Mouse (Mus musculus) liver, embryonic 12.5 days (tissue): ENCODE results near the gene Noa1. TPM values are rescaled to one million over a fixed set of nuclear protein-coding genes. Genes with fewer than 3 reads are reported as not detected.
A peak's percentile ranks its signal among the peaks of the same experiment; 100 is the strongest.

Experiments used
- ATAC-seq: fragments of 200-750 bp; cut with Nextera tagmentation; 2 replicates; pipeline ENCODE4 v1.8.0; 2017; ENCODE audit warnings: moderate number of reproducible peaks, mild to moderate bottlenecking, moderate library complexity
- H3K27ac ChIP-seq: fragments of 300-500 bp; sonication (generic); 2 replicates; pipeline ENCODE4 v1.5.1; 2016; ENCODE audit warnings: mild to moderate bottlenecking
- H3K27me3 ChIP-seq: fragments of 300-500 bp; sonication (generic); replicated peaks from 2 replicates; pipeline ENCODE4 v1.6.1; 2016; ENCODE audit warnings: mild to moderate bottlenecking, moderate library complexity
- H3K36me3 ChIP-seq: fragments of 300-500 bp; sonication (generic); 2 replicates; pipeline ENCODE4 v1.6.1; 2016; ENCODE audit warnings: mild to moderate bottlenecking, moderate library complexity
- H3K4me1 ChIP-seq: fragments of 300-500 bp; sonication (generic); 2 replicates; pipeline ENCODE4 v1.6.1; 2016
- H3K4me2 ChIP-seq: fragments of 300-500 bp; sonication (generic); 2 replicates; pipeline ENCODE4 v1.6.1; 2016; ENCODE audit warnings: mild to moderate bottlenecking, moderate library complexity
- H3K4me3 ChIP-seq: fragments of 300-500 bp; sonication (generic); 2 replicates; pipeline ENCODE4 v1.5.1; 2016; ENCODE audit warnings: mild to moderate bottlenecking, moderate library complexity
- H3K9ac ChIP-seq: fragments of 300-500 bp; sonication (generic); 2 replicates; pipeline ENCODE4 v1.6.1; 2016; ENCODE audit warnings: mild to moderate bottlenecking, moderate library complexity
- H3K9me3 ChIP-seq: fragments of 300-500 bp; sonication (generic); replicated peaks from 2 replicates; pipeline ENCODE4 v1.6.1; 2016; ENCODE audit warnings: mild to moderate bottlenecking, moderate library complexity
- WGBS: fragments of 180-500 bp; shearing (Covaris S2); methylation state at CpG from one replicate; pipeline ENCODE4 v1.1.7; 2016; ENCODE audit not compliant: insufficient replicate concordance; 5-methylcytosine and 5-hydroxymethylcytosine counted together
- polyA plus RNA-seq: library from polyadenylated mRNA; unstranded; fragments of >200 nt; fragmentation: Nextera tagmentation; extraction: Ambion mirVana; gene quantifications from 2 replicates; pipeline ENCODE4 v1.2.1, GENCODE M21; 2016

Noa1 gene
- polyA plus RNA-seq, 1 experiment from 2014 or later = 44.9 TPM

DNA sequence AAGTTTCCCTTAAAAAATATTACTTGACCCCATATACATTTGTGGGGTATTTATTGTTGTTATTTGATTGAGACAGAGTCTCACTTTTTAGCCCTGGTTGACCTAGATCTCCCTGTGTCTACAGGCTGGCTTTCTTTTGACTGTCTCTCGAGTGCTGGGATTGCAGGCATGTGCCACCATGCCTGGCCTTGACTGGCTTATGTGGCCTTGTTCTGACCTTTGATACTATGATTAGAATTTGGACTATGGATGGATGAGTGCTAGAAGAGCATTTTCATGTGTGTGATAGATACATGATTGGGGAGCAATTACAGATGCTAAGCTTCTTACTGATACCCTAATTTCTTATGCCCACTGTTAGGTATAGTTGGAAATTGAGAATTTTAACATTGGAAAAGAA is 15.1 kb upstream of the Noa1 start:
- Histone ChIP-seq H3K9me3 (no peaks in the 10 kb centered on the region), H3K9ac (no peak overlapping the region), H3K4me2 (no peak overlapping the region), H3K36me3 (peaks cover 98% of the 10 kb centered on the region), H3K27ac (no peak overlapping the region), H3K27me3 (no peaks in the 10 kb centered on the region), H3K4me3 (no peak overlapping the region), H3K4me1 (no peaks in the 10 kb centered on the region)
- ATAC-seq = no peak
- WGBS = 80% methylated on average over 1 of the region's 1 CpGs

DNA sequence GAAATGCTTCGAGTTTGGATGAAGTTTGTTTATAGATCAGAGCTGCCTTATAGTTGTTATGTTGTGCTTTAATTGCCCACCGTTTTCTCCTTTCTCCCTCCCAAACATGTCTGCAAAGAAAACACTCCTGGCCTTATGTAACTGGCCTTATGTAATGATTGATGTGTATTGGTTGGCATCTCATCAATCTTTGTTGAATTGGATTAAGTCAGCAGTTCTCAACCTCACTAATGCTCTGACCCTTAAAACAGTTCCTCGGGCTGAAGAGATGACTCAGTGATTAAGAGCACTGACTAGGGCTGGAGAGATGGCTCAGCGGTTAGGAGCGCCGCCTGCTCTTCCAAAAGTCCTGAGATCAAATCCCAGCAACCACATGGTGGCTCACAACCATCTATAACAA is 5.1 kb upstream of the Noa1 start:
- no peaks in the 10 kb centered on the region for H3K27me3 ChIP-seq
- H3K36me3 ChIP-seq = peaks cover 74% of the 10 kb centered on the region
- H3K4me1 ChIP-seq = peaks cover 16% of the 10 kb centered on the region
- 81% methylated on average over 6 of the region's 6 CpGs for WGBS
- H3K4me2 ChIP-seq = no peak overlapping the region
- ATAC-seq = no peak
- no peak overlapping the region for H3K4me3 ChIP-seq
- H3K9ac ChIP-seq = no peak overlapping the region
- no peak overlapping the region for H3K27ac ChIP-seq
- H3K9me3 ChIP-seq = no peaks in the 10 kb centered on the region

- no peak for ATAC-seq
- Histone ChIP-seq H3K4me2 (no peak overlapping the region), H3K27ac (no peak overlapping the region), H3K27me3 (no peaks in the 10 kb centered on the region), H3K9ac (no peak overlapping the region), H3K9me3 (no peaks in the 10 kb centered on the region), H3K4me3 (no peak overlapping the region), H3K4me1 (peaks cover 16% of the 10 kb centered on the region), H3K36me3 (peaks cover 67% of the 10 kb centered on the region)
- 91% methylated on average over 4 of the region's 4 CpGs for WGBS
Observed at GRCm38 (mm10) chr5:77314206-77314605, 4.3 kb upstream of the Noa1 start.

DNA sequence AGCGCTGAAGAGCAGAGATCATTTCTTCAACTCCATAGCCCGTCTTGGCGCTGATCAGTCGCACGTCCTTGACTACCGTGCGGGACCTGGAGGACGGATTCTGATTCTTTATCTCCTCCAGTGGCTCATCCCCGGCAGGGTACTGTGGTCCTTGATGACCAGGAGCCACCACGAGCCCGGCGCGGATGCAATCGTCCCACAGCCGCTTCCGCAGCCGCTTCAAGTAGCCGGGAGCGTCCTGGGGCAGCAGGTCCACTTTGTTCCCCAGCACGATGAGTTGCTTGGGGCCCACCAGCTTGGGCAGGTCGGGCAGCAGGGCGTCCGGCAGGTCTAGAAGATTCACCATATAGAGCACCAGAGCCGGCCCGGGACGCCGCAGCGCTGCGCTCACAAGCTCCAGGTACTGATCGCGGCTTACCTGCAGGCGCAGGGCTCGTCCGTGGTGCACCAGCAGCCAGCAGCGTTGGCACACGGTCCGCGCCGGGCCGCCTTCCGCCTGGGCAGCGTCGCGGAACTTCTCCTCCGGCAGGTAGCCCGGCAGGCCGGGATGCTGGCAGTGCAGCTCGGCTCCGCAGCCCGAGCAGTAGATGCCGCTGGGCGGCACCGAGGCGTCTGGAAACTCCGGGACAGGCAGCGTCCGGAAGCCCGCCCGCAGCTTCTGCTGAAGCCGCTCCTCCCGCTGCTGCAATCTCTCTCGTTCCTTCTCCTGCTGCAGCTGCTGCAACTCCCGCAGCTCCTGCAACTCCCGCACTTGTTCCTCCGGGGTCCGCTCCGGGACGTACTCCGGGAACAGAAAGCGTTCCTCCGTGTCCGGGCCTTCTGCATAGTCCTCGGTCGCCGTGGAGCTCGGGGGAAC is 605 bp downstream of the Noa1 start:
- peak overlapping the region; percentile 85 for H3K4me3 ChIP-seq
- peaks cover 39% of the 10 kb centered on the region for H3K4me1 ChIP-seq
- no peaks in the 10 kb centered on the region for H3K9me3 ChIP-seq
- peak overlapping the region; percentile 83 for H3K9ac ChIP-seq
- peak; percentile 17 for ATAC-seq
- H3K36me3 ChIP-seq = peaks cover 52% of the 10 kb centered on the region
- under 1% methylated on average over 76 of the region's 76 CpGs for WGBS
- H3K4me2 ChIP-seq = peak overlapping the region; percentile 95
- H3K27me3 ChIP-seq = no peaks in the 10 kb centered on the region
- H3K27ac ChIP-seq = peak overlapping the region; percentile 90

- peak overlapping the region; percentile 70 for H3K27ac ChIP-seq
Observed at GRCm38 (mm10) chr5:77307821-77308553, 1.9 kb downstream of the Noa1 start.

DNA sequence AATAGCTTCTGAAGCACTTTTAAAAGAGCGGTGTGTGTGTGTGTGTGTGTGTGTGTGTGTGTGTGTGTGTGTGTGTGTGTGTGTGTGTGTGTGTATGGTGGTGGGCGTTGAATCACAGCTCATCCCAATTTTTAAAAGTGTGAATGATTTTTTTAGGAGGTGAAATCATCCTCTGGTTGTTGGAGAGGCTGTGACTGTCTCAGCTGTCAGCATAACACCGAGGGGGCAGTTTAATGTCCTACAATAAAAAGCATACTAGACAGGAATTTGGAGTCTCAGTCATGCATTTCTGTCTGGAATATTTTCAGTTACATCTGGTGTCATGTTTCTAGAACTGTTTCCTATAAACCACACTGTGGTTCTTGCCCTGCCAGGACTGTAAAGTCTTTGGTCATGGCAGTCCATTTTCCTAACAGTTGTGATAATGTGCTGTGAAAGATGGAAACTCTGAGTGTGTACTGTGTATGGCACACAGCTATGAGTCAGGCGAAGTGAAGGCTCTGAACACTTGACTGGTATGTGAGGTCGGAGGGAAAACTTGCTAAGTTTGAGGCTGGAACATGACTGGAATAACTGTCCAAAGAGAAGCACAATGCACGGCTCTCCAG is 8.5 kb downstream of the Noa1 start:
- H3K4me1 ChIP-seq = no peaks in the 10 kb centered on the region
- no peak for ATAC-seq
- no peak overlapping the region for H3K27ac ChIP-seq
- H3K9ac ChIP-seq = no peak overlapping the region
- H3K4me2 ChIP-seq = no peak overlapping the region
- no peak overlapping the region for H3K4me3 ChIP-seq
- H3K36me3 ChIP-seq = peaks cover 88% of the 10 kb centered on the region
- no peaks in the 10 kb centered on the region for H3K27me3 ChIP-seq
- WGBS = 85% methylated on average over 6 of the region's 6 CpGs
- H3K9me3 ChIP-seq = no peaks in the 10 kb centered on the region

More at GRCm38 (mm10) chr5:77307821-77308553, 1.9 kb downstream of the Noa1 start:
- 44% methylated on average over 5 of the region's 5 CpGs for WGBS
- Histone ChIP-seq H3K4me1 (peaks cover 39% of the 10 kb centered on the region), H3K27me3 (no peaks in the 10 kb centered on the region), H3K36me3 (peaks cover 50% of the 10 kb centered on the region), H3K4me3 (peak overlapping the region; percentile 85), H3K9me3 (no peaks in the 10 kb centered on the region), H3K9ac (peak overlapping the region; percentile 83), H3K4me2 (peak overlapping the region; percentile 95)
- ATAC-seq = peak; percentile 36; the same call in 1 of the 2 replicates

DNA sequence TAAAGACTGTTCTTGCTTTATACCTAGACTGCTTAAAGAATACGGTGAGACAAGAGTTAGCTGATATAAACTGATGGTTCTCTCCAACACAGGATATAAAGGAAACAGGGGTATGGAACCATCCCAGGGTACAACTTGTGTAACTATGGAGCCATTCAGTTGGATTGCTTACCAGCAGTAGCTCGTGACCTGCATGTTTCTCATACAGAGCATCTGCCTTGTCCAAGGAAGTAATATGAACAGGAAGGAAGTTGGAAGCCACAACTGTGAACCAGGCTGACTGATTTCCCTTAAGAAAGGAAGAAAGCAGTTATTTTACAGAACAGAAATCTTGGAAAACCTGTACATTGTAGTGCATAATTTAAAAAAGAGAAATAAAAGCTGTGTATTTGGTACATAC is 10.4 kb downstream of the Noa1 start:
- Histone ChIP-seq H3K27ac (no peak overlapping the region), H3K36me3 (peaks cover 86% of the 10 kb centered on the region), H3K4me2 (no peak overlapping the region), H3K4me3 (no peak overlapping the region), H3K4me1 (no peaks in the 10 kb centered on the region), H3K9ac (no peak overlapping the region), H3K27me3 (no peaks in the 10 kb centered on the region), H3K9me3 (no peaks in the 10 kb centered on the region)
- WGBS = 66% methylated on average over 2 of the region's 2 CpGs
- no peak for ATAC-seq

GRCm38 (mm10) chr5:77292803-77293522 is 16.9 kb downstream of the Noa1 start:
- H3K27me3 ChIP-seq = no peaks in the 10 kb centered on the region
- H3K4me1 ChIP-seq = no peaks in the 10 kb centered on the region
- H3K4me2 ChIP-seq = no peak overlapping the region
- 56% methylated on average over 7 of the region's 7 CpGs for WGBS
- no peak overlapping the region for H3K4me3 ChIP-seq
- ATAC-seq = no peak
- no peaks in the 10 kb centered on the region for H3K9me3 ChIP-seq
- no peak overlapping the region for H3K9ac ChIP-seq
- H3K36me3 ChIP-seq = peaks cover 94% of the 10 kb centered on the region
- no peak overlapping the region for H3K27ac ChIP-seq

DNA sequence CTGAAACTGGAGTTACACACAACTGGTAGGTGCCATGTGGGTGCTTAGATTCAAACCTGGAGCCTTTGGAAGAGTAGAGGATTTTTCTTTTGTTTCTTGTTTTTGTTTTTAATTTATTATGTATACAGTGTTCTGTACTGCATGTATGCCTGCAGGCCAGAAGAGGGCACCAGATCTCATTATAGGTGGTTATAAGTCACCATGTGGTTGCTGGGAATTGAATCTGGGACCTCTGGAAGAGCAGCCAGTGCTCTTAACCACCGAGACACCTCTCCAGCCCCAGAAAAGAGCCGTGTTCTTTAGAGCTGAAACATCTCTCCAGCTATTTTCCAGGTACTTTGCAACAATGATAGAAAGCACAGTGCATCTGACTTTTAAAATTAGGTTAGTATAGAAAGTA is 19.3 kb downstream of the Noa1 start:
- H3K4me3 ChIP-seq = no peak overlapping the region
- no peak for ATAC-seq
- no peak overlapping the region for H3K9ac ChIP-seq
- no peaks in the 10 kb centered on the region for H3K27me3 ChIP-seq
- WGBS = 75% methylated on average over 2 of the region's 2 CpGs
- peaks cover 91% of the 10 kb centered on the region for H3K36me3 ChIP-seq
- no peak overlapping the region for H3K27ac ChIP-seq
- no peaks in the 10 kb centered on the region for H3K9me3 ChIP-seq
- no peaks in the 10 kb centered on the region for H3K4me1 ChIP-seq
- no peak overlapping the region for H3K4me2 ChIP-seq

- no peaks in the 10 kb centered on the region for H3K9me3 ChIP-seq
- no peaks in the 10 kb centered on the region for H3K4me1 ChIP-seq
- peaks cover 86% of the 10 kb centered on the region for H3K36me3 ChIP-seq
- WGBS = 75% methylated on average over 8 of the region's 8 CpGs
- H3K9ac ChIP-seq = no peak overlapping the region
- no peak overlapping the region for H3K27ac ChIP-seq
- no peak overlapping the region for H3K4me2 ChIP-seq
- no peak overlapping the region for H3K4me3 ChIP-seq
- ATAC-seq = no peak
- no peaks in the 10 kb centered on the region for H3K27me3 ChIP-seq
Observed at GRCm38 (mm10) chr5:77289686-77290085, 20.2 kb downstream of the Noa1 start.

GRCm38 (mm10) chr5:77287901-77288300 is 22.0 kb downstream of the Noa1 start:
- Histone ChIP-seq H3K9ac (no peak overlapping the region), H3K27me3 (no peaks in the 10 kb centered on the region), H3K4me2 (no peak overlapping the region), H3K9me3 (no peaks in the 10 kb centered on the region), H3K27ac (no peak overlapping the region), H3K4me1 (no peaks in the 10 kb centered on the region), H3K36me3 (peaks cover 80% of the 10 kb centered on the region), H3K4me3 (no peak overlapping the region)
- WGBS = 74% methylated on average over 6 of the region's 6 CpGs
- no peak for ATAC-seq
